Mouse (Mus musculus) embryo, embryonic 10 days (tissue): ENCODE results near the gene Mrps21.
"Not testable (repeated sequence)": the region's sequence is repeated elsewhere in the genome, so short reads cannot be mapped to it uniquely, and the experiment has no call there.

Source experiments
- DNase-seq: peaks from one replicate; pipeline ENCODE4 v3.0.0-alpha.2; 2015; ENCODE audit warnings: low spot score

Mrps21 gene

DNA sequence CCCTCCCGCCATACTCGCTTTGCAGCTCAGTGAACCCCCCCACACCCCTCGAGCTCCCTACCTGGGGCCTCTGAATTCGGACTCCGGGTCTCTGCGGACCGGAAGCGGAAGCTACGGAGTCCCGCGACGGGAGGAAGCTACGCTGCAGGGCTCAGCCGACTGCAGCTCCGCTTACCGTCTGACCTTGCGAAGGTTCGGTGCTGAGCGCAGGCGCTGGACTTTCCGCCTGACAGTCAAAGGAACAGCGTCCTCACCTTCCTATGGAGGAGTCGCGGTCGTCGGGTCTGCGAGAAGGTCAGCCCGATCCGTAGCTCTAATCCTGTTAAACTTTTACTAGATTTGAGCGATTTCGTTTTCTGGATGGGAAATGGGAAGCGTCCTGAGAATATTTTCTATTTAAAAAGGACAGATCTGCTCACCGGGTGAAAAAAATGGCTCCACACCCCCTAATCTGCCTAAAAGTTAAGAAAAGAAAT lies at the start of gene Mrps21:
Mrps21 (minus strand) TSS at position 128 of the 476 bp plus-strand sequence.
- DNase-seq, result peak; percentile 92

- DNase-seq, result not testable (repeated sequence)
Observed at GRCm38 (mm10) chr3:95920532-95920931, 49.2 kb upstream of the Mrps21 start.

DNA sequence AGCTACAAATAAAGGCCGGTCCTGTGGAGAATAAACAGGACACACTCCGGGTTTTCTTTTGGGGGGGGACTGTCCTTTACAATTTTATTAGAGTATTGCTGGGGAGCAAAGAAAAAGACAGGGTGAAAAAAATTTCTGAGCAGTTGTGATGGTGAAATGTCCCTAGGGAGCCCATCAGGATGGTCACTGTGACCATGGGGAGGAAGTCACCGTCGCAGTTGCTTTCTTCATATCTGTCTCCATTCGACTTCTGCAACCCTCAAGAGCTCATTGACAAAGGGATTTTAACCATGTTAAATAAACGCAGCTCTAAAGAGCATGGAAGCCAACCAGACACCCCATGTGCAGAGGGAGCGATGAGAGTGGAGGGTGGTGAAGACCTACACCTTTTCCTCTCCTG lies 45.4 kb upstream of the Mrps21 start:
- no peak for DNase-seq

GRCm38 (mm10) chr3:95914706-95915105 lies 43.4 kb upstream of the Mrps21 start:
- DNase-seq, result no peak

DNA sequence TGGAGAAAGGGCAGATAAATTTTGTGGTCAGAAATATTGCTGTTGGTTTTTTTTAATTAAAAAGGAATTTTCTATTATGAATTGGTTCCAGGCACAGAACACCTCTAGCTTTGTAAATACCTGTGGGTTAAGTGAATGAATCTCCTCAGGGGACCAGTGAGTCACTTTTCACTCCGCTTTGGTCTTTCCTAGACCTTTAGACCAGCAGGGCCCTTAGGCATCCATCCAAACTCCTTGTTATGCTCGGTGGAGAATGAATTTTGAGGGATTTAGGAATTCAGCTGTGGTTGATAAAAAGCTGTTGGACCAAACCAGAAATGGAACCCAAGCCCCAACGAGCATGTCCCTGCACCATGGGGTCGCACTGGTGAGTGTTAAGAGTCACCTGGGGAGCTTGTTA lies 36.3 kb upstream of the Mrps21 start:
- DNase-seq, result no peak

GRCm38 (mm10) chr3:95906860-95907259 lies 35.5 kb upstream of the Mrps21 start:
- DNase-seq, result peak; percentile 90

DNA sequence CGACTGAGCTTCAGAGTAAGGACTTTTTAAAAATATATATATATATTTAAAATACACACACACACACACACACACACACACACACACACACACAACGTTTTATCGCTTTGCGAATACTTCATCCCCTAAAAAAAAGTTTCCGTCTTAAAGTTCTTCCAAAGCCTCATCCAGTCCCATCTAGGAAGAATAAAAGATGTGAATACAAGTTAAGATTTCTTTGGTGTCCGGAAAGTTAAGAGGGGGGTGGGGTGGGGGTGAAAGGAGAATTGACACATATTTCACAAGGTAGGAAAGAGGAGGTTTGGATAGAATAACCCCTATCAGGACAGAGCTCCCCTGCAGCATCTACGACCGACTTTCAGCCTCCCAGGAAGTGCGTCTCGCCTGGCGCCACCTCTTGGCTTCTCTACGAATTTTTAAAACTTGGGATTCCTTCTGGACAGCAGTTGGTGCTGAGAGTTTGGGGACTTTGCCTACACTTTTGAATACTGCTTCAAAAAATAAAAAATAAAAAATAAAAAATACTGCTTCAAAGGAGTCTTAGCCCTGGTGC lies 34.7 kb upstream of the Mrps21 start:
- DNase-seq, result peak; percentile 87

DNA sequence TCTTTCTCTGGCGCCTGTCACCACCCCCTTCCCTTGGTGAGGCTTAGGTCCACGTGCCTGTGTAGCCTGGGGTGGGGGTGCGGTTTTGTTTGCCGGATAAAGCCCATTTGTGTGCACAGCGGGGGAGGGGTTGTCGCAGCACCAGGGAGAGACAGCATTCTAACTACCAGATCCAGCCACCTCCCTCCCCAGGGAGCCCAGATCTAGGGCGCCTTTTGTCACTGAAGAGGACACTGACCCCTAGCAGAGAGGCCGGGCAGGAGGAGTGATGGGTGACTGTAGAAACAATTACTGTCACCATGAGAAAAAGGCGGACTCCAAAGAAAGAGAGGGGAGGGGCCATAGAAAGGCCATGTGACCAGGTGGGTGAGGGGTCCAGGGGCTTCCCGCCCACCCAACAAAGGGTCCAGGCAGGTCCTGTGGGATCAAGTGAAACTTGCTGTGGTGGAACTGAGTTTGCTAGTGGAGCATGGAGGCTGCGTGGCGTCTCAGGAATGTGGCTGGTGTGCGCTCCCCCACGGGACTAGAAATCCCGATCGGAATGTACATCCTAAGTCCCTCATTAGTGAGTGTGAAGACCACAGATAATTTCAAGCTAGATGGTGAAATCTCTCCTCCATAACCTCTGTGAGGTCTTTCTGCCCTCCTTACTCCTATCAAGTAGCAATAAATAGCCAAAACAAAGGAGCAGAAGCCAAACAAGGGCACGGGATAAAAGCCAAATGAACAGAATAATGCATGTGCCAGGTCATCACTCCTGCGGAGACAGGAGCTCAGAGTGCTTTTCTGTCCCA lies 34.0 kb upstream of the Mrps21 start:
- DNase-seq, result peak; percentile 84

GRCm38 (mm10) chr3:95904568-95904967 lies 33.2 kb upstream of the Mrps21 start, which contains the start of gene Car14:
Gene Car14, minus strand, starts transcription at chr3:95904691.
- peak; percentile 79 for DNase-seq

DNA sequence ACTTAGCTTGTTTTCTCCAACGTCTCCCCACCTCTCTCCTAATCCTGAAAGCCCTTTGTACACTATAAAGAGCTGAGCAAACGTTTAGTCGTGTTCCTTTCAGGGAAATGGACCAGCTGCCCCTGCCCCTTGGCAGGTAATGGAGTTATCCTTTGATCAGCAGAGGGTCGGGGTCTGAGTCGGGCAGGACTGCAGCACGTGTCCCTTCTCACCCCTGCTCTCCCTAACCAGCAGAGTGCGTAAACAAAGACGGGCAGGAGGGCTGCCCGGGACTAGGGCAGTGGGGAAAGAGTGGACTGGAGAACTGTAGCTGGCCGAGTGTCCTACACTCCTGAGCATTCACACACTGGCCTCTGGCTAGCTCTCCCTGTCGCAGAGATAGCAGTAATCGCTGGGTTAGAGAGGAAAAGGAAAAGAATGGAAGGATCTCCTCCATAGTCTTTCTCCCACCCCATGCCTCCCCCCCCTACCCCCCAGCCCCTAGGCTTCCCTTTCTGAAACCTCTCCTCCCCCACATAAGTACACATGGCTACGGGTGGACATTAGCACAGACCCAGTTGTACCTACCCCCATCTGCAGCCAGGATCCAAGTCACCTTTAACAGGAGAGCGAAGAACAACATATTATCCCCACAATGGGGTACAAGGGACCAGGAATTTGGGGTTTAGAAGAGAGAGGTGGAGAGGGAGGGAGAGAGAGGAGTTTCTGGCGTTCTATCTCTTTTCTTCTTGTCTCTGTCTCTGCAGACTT lies 32.6 kb upstream of the Mrps21 start:
- DNase-seq, result peak; percentile 72

GRCm38 (mm10) chr3:95902643-95903042 lies 31.3 kb upstream of the Mrps21 start:
- DNase-seq, result no peak

DNA sequence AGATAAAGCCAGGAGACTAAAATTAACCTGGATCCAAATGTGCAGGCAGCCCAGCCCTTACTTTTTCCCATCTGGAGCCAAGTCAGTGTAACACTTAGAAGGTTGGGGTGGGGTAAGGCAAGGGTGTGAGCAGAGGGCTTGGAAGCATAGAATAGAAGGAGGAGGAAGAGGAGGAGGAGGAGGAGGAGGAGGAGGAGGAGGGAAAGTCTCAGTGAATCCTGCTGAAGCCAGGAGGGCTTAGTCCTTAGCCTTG lies 31.0 kb upstream of the Mrps21 start:
- no peak for DNase-seq

DNA sequence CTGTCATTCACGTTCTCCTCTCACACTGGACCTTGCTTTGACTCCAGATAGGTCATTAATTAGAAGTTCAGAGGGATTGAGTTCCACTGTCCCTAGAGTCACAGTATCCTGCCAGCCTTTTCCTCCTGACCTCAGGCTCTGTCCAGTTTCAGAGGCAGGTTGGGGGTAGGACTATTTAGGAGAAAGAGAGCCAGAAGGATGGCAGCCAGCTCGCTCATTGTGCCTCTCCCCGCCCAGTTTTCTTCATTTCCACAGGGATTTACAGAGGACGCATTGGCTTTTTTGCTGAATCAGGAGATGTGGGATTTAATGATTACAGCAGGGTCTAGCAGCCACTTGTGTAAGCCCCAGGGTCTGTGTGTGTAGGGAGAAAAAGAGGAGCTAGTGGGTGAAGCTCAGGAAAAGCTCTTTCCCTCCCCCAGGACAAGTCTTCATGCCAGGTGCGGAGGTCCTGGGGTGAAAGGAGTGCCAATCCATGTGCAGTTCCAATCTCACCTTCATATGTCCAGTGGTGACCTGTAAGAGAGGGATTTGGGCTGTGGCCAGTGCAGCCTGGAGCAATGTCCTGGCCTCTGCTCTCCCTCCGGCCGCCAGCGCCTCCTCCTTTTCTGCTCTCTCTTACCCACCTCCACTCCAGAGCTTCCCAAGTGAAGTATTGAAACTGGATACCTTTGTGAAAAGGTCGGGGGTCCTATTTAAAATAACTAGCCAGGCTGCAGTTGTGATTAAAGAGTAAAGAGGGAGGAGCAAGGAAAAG lies 30.5 kb upstream of the Mrps21 start:
- no peak for DNase-seq

DNA sequence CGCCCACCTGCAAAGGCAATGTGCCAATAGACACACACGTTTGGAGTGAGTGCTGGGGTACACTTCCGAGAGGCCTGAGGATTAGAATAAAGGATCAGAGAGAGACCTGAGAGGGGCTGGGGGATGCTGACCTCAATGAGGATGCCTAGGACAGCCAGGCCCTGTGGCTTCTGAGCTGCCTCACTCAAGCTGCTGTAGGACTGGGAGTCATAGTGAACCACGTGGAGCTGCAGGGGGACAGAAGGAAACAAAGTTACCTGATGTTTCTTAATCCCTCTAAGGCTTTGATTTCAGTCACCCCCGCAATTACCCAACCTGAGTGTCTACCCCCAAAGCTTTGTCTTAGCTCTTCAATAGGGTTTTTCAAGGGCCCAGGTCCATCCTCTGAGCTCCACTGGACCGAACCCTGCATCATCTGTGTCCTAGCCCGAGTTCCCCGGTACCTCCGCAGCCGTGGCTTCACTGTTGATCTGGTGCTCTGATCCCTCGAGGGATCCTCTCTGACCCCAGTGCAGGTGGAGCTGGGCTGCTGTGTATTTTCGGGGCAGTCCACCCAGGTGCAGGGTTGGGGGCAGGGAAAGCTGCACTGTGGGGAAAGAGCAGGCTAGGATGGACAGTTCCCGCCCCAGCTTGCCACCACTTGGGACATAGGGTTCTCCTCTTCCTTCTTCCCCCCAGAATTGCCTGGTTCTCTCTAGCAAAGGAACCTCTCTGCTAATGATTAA lies 28.6 kb upstream of the Mrps21 start:
- no peak for DNase-seq

GRCm38 (mm10) chr3:95895501-95895900 lies 24.2 kb upstream of the Mrps21 start:
- DNase-seq, result not testable (repeated sequence)

- DNase-seq, result peak; percentile 67
Observed at GRCm38 (mm10) chr3:95894317-95895160, 23.2 kb upstream of the Mrps21 start.

DNA sequence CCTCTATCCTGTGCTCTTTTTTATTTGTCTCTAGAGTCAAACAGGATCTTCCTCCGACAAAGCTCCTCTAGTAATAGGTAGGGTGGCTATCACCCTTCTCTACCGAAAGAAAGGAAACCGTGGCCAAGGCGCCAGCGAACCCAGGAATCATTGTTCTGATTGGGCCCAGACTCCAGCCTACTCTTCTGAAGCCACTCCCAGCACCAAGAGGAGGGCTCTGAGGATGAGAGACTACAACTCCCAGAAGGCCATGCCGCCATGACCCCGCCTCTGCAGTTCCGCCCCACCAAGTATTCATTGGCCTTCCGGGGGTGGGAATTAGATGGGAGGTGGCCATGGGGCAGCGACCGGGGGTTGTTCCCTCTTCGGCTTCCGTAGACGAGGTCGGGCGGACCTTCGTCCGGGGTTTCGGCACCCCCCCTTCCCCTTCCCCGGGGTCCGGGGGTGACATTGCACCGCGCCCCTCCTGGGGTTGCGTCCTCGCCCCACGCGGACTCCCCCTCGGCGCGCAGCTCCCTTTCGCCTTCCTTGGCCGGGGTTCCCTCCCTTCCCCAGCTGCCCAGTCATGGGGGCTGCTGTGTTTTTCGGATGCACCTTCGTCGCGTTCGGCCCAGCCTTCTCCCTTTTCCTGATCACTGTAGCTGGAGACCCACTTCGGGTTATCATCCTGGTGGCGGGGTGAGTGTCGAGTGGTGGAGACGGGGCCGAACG lies 22.4 kb upstream of the Mrps21 start, which contains the start of gene Aph1a:
Aph1a (plus strand) TSS at position 364 of the 711 bp plus-strand sequence.
- DNase-seq, result peak; percentile 97

DNA sequence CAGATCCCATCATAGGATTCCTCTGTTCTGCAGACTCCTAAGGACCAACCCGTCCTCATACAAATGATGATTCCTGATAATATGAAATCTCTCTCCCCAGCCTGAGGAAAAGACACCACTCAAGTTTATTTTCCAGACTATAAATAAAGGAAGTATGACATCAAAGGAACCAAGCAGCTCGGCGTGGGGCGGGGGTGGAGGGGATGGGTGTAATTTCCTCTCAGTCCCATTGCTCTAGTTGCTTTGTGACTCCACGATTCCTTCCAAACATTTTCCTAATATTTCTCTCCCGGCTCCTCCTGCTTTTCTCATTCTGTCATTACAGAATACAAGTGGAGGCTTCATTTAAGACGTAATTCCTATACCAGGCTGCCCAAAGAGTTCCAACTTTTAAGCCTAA lies 21.8 kb upstream of the Mrps21 start:
- DNase-seq, result no peak

GRCm38 (mm10) chr3:95892066-95893052 lies 21.0 kb upstream of the Mrps21 start:
- DNase-seq, result no peak
